Mouse (Mus musculus) MEL (cell line): ENCODE results near the gene Col26a1. TPM values are rescaled to one million over a fixed set of nuclear protein-coding genes. Genes with fewer than 3 reads are reported as not detected.
A peak's percentile ranks its signal among the peaks of the same experiment; 100 is the strongest.

Experiments
- DNase-seq: peaks from one replicate; pipeline ENCODE4 v3.0.0; 2011; ENCODE audit warnings: low read depth, low spot score
- H3K27ac ChIP-seq: 2 replicates; pipeline ENCODE4 v1.5.1; 2012; ENCODE audit warnings: low read depth, mild to moderate bottlenecking, control low read depth, low read length, moderate library complexity; ENCODE audit not compliant: control insufficient read depth
- H3K27me3 ChIP-seq, 2 experiments: fragments of 150-350 bp in 1 of 2; sonication (generic) in 1 of 2; 2 replicates each; pipeline ENCODE4 v1.6.1; 2012; ENCODE audit warnings: low read length in 2 of 2, mild to moderate bottlenecking in 2 of 2, improper control_type of control experiment in 1 of 2, moderate library complexity in 1 of 2; ENCODE audit not compliant: insufficient read depth in 2 of 2, control insufficient read depth in 1 of 2
- H3K36me3 ChIP-seq, 2 experiments: 2 replicates each; pipeline ENCODE4 v1.6.1; 2012 to 2014; ENCODE audit warnings: low read length in 2 of 2, improper control_type of control experiment in 1 of 2, inconsistent platforms in 1 of 2, mild to moderate bottlenecking in 1 of 2; ENCODE audit not compliant: insufficient read depth in 2 of 2, control insufficient read depth in 1 of 2
- H3K4me1 ChIP-seq, 2 experiments: fragments of 150-350 bp in 1 of 2; sonication (generic) in 1 of 2; 2 replicates each; pipeline ENCODE4 v1.6.1; 2012; ENCODE audit warnings: low read length in 2 of 2, improper control_type of control experiment in 1 of 2, mild to moderate bottlenecking in 1 of 2; ENCODE audit not compliant: insufficient read depth in 2 of 2, control insufficient read depth in 1 of 2
- H3K4me3 ChIP-seq, 2 experiments: fragments of 150-350 bp in 1 of 2; sonication (generic) in 1 of 2; 2 replicates each; pipeline ENCODE4 v1.5.1; 2012; ENCODE audit warnings: low read depth in 2 of 2, low read length in 2 of 2, mild to moderate bottlenecking in 2 of 2, moderate library complexity in 2 of 2, control low read depth in 1 of 2, improper control_type of control experiment in 1 of 2; ENCODE audit not compliant: control insufficient read depth in 1 of 2, insufficient read depth in 1 of 2
- H3K79me2 ChIP-seq: 2 replicates; pipeline ENCODE4 v1.6.1; 2012; ENCODE audit warnings: mild to moderate bottlenecking, low read length, moderate library complexity; ENCODE audit not compliant: control insufficient read depth, poor library complexity, insufficient read depth
- H3K9ac ChIP-seq: 2 replicates; pipeline ENCODE4 v1.6.1; 2012; ENCODE audit warnings: low read depth, mild to moderate bottlenecking, control low read depth, low read length, moderate library complexity; ENCODE audit not compliant: control insufficient read depth, poor library complexity, severe bottlenecking
- H3K9me3 ChIP-seq: fragments of 150-350 bp; sonication (generic); replicated peaks from 2 replicates; pipeline ENCODE4 v1.6.1; 2012; ENCODE audit warnings: mild to moderate bottlenecking, low read length, improper control_type of control experiment, moderate library complexity; ENCODE audit not compliant: insufficient read depth
- CHD1 ChIP-seq: IDR thresholded peaks from 2 replicates; pipeline ENCODE4 v1.6.1; 2012; ENCODE audit warnings: low read depth, mild to moderate bottlenecking, inconsistent platforms, low read length, improper control_type of control experiment
- E2F4 ChIP-seq: IDR thresholded peaks from 2 replicates; pipeline ENCODE4 v1.6.1; 2011; ENCODE audit warnings: low read depth, low read length, improper control_type of control experiment, borderline replicate concordance
- ELF1 ChIP-seq: IDR thresholded peaks from 2 replicates; pipeline ENCODE4 v1.6.1; 2014; ENCODE audit warnings: low read depth, mild to moderate bottlenecking, inconsistent platforms, low read length, improper control_type of control experiment, moderate library complexity
- EP300 ChIP-seq, 2 experiments: IDR thresholded peaks; 2 replicates each; pipeline ENCODE4 v1.6.1; 2011; ENCODE audit warnings: improper control_type of control experiment in 2 of 2, low read length in 2 of 2, low read depth in 1 of 2, mild to moderate bottlenecking in 1 of 2
- ETS1 ChIP-seq: IDR thresholded peaks from 2 replicates; pipeline ENCODE4 v1.6.1; 2012; ENCODE audit warnings: low read depth, mild to moderate bottlenecking, inconsistent platforms, low read length, improper control_type of control experiment, moderate library complexity
- GATA1 ChIP-seq: IDR thresholded peaks from 2 replicates; pipeline ENCODE4 v1.6.1; 2011; ENCODE audit warnings: low read depth, low read length, improper control_type of control experiment
- MAX ChIP-seq: IDR thresholded peaks from 2 replicates; pipeline ENCODE4 v1.6.1; 2011; ENCODE audit warnings: low read length, improper control_type of control experiment
- MAZ ChIP-seq: IDR thresholded peaks from 2 replicates; pipeline ENCODE4 v1.6.1; 2012; ENCODE audit warnings: low read depth, mild to moderate bottlenecking, inconsistent platforms, low read length, improper control_type of control experiment
- MXI1 ChIP-seq: IDR thresholded peaks from 2 replicates; pipeline ENCODE4 v1.6.1; 2011; ENCODE audit warnings: mild to moderate bottlenecking, low read depth, low read length, improper control_type of control experiment
- MYC ChIP-seq: IDR thresholded peaks from 2 replicates; pipeline ENCODE4 v1.6.1; 2011; ENCODE audit warnings: low read depth, mild to moderate bottlenecking, low read length, improper control_type of control experiment, moderate library complexity
- NELFE ChIP-seq: IDR thresholded peaks from 2 replicates; pipeline ENCODE4 v1.6.1; 2011; ENCODE audit warnings: low read depth, low read length, improper control_type of control experiment
- NRF1 ChIP-seq: IDR thresholded peaks from 2 replicates; pipeline ENCODE4 v1.6.1; 2014; ENCODE audit warnings: low read depth, mild to moderate bottlenecking, inconsistent platforms, low read length, improper control_type of control experiment, moderate library complexity; ENCODE audit not compliant: poor library complexity, insufficient read depth, severe bottlenecking
- RAD21 ChIP-seq: IDR thresholded peaks from 2 replicates; pipeline ENCODE4 v1.6.1; 2011; ENCODE audit warnings: mild to moderate bottlenecking, low read depth, low read length, improper control_type of control experiment
- RCOR1 ChIP-seq: IDR thresholded peaks from 2 replicates; pipeline ENCODE4 v1.6.1; 2012; ENCODE audit warnings: low read depth, mild to moderate bottlenecking, inconsistent platforms, low read length, improper control_type of control experiment
- SIN3A ChIP-seq: IDR thresholded peaks from 2 replicates; pipeline ENCODE4 v1.6.1; 2012; ENCODE audit warnings: low read length, improper control_type of control experiment, inconsistent platforms
- TAL1 ChIP-seq: IDR thresholded peaks from 2 replicates; pipeline ENCODE4 v1.6.1; 2012; ENCODE audit warnings: mild to moderate bottlenecking, inconsistent platforms, low read length, moderate library complexity, mixed read lengths
- TCF12 ChIP-seq: IDR thresholded peaks from 2 replicates; pipeline ENCODE4 v1.6.1; 2014; ENCODE audit warnings: low read depth, mild to moderate bottlenecking, inconsistent platforms, low read length, improper control_type of control experiment, moderate library complexity
- USF1 ChIP-seq: IDR thresholded peaks from 2 replicates; pipeline ENCODE4 v1.6.1; 2014; ENCODE audit warnings: low read depth, mild to moderate bottlenecking, inconsistent platforms, low read length, improper control_type of control experiment, moderate library complexity
- ZKSCAN1 ChIP-seq: IDR thresholded peaks from 2 replicates; pipeline ENCODE4 v1.6.1; 2012; ENCODE audit warnings: low read depth, mild to moderate bottlenecking, inconsistent platforms, low read length, improper control_type of control experiment, moderate library complexity
- ZMIZ1 ChIP-seq: IDR thresholded peaks from 2 replicates; pipeline ENCODE4 v1.6.1; 2012; ENCODE audit warnings: low read depth, mild to moderate bottlenecking, inconsistent platforms, low read length, improper control_type of control experiment, moderate library complexity
- ZNF384 ChIP-seq: IDR thresholded peaks from 2 replicates; pipeline ENCODE4 v1.6.1; 2012; ENCODE audit warnings: low read depth, mild to moderate bottlenecking, inconsistent platforms, low read length, improper control_type of control experiment
- polyA plus RNA-seq, 2 experiments: library from polyadenylated mRNA; stranded (reverse) in 1 of 2; unstranded in 1 of 2; fragments of >175 nt in 1 of 2; fragments of >200 nt in 1 of 2; gene quantifications; 2 replicates each; pipeline versions ENCODE4 v1.2.1 to v1.2.4; 2012; ENCODE audit warnings: low replicate concordance in 2 of 2, low read depth in 1 of 2; ENCODE audit not compliant: insufficient read length in 2 of 2, insufficient read depth in 1 of 2, missing spikeins in 1 of 2
- total RNA-seq: library from RNA; depleted of rRNA; stranded (reverse); fragments of 300-350 nt; gene quantifications from 2 replicates; pipeline ENCODE4 v1.2.3, GENCODE M21; 2012

Gene Col26a1
- total and polyA plus RNA-seq, 3 experiments: not detected

- TF ChIP-seq MYC (no peak), EP300 (IDR thresholded peaks at IDR 0.05; ENCODE audit: low read depth in 1 of 2, low read length in 2 of 2) (no peak), ZKSCAN1 (no peak), USF1 (no peak), MAX (no peak), GATA1 (no peak), TCF12 (no peak), E2F4 (no peak)
Observed at GRCm38 (mm10) chr5:136922830-136923229, 39.8 kb upstream of the Col26a1 start.

GRCm38 (mm10) chr5:136919546-136920301 lies 36.7 kb upstream of the Col26a1 start:
- Histone ChIP-seq H3K9me3 (no peaks in the 10 kb centered on the region), H3K9ac (peak overlapping the region; percentile 91), H3K27ac (peak overlapping the region; percentile 50), H3K79me2 (peaks cover 11% of the 10 kb centered on the region), H3K36me3 (no peaks in the 10 kb centered on the region; a peak in 1 of 4 replicates), H3K4me1 (peaks cover 2 to 3% of the 10 kb centered on the region in 2 experiments; a peak in 2 of 4 replicates), H3K27me3 (no peaks in the 10 kb centered on the region), H3K4me3 (peak overlapping the region; percentile 75 to 92)
- DNase-seq: peak; percentile 64
- TF ChIP-seq TAL1 (no peak), RCOR1 (no peak), ETS1 (0 out of 2 replicates have a peak, but pooled peaks have one; percentile 2), ELF1 (no peak), MAZ (0 out of 2 replicates have a peak, but pooled peaks have one; percentile 9), RAD21 (no peak), SIN3A (peak; percentile 64; the same call in 1 of the 2 replicates), ZNF384 (no peak), TCF12 (no peak), NELFE (peak; percentile 4; the same call in 1 of the 2 replicates), MXI1 (peak; percentile 34; the same call in 1 of the 2 replicates), ZMIZ1 (no peak), CHD1 (0 out of 2 replicates have a peak, but pooled peaks have one; percentile 11), MYC (0 out of 2 replicates have a peak, but pooled peaks have one; percentile 14), MAX (peak; percentile 3; the same call in 1 of the 2 replicates), NRF1 (no peak)

More at GRCm38 (mm10) chr5:136922830-136923229, 39.8 kb upstream of the Col26a1 start:
- Histone ChIP-seq H3K4me1 (peaks cover 2 to 3% of the 10 kb centered on the region in 2 experiments; a peak in 2 of 4 replicates), H3K4me3 (no peak overlapping the region), H3K27ac (no peak overlapping the region), H3K27me3 (no peaks in the 10 kb centered on the region), H3K79me2 (peaks cover 11% of the 10 kb centered on the region), H3K9ac (no peak overlapping the region), H3K36me3 (no peaks in the 10 kb centered on the region; a peak in 1 of 4 replicates), H3K9me3 (no peaks in the 10 kb centered on the region)
- no peak for DNase-seq
